ENCODE assay signal across 9 mouse cellular contexts in genomic region chr11:4803951-4804350, GRCm38 (mm10). TPM values are rescaled to one million over a fixed set of nuclear protein-coding genes. Genes with fewer than 3 reads are reported as not detected.
DNase-seq lines count a peak whose midpoint lies in the region; ATAC-seq and TF ChIP-seq lines count a peak whose summit lies in the region.
"Had no signal": no experiment of that assay in that cellular context is flagged by ENCODE, and none has a peak within 500 bp of the region (broad histone marks: within the 10 kb centered on the region; RNA-seq: fewer than 3 reads in every experiment).

No protein-coding gene starts in this region.

- H3K27ac ChIP-seq in intestine, embryonic 14.5 days (ENCODE audit: low read depth) = 0 out of 2 replicates have a peak overlapping the region, but pooled peaks have one; percentile 22

- H3K4me1 ChIP-seq in intestine, embryonic 14.5 days (replicated peaks; ENCODE audit: control insufficient read depth, insufficient read depth, low read length) = no peaks in the 10 kb centered on the region
- H3K4me1 ChIP-seq in lung, adult 2 months (ENCODE audit: control insufficient read depth, insufficient read depth, low read length) = no peaks in the 10 kb centered on the region

- DNase-seq in gastrocnemius, postnatal 25 days = peak; percentile 16
- no peak for DNase-seq in gastrocnemius, postnatal 4 days (ENCODE audit: low spot score in 2 of 2)
- peak; percentile 92 for DNase-seq in CD4-positive helper T cell, adult 2 months (ENCODE audit: low read depth, low spot score)
- no peak for DNase-seq in intestine, embryonic 14.5 days (ENCODE audit: low spot score)
- DNase-seq in lung, adult 2 months = no peak
- DNase-seq in urinary bladder, postnatal 10 days (ENCODE audit: low spot score) = no peak
- DNase-seq in Muller cell, postnatal 12 days (ENCODE audit: inconsistent ontology term) = no peak

- no peaks in the 10 kb centered on the region for H3K27me3 ChIP-seq in intestine, embryonic 14.5 days (replicated peaks; ENCODE audit: control insufficient read depth, insufficient read depth, low read length)

- H3K4me3 ChIP-seq in intestine, embryonic 14.5 days (ENCODE audit: low read depth, low read length) = no peak overlapping the region
- H3K4me3 ChIP-seq in lung, adult 2 months (replicated peaks; ENCODE audit: extremely low read depth, low read depth, low read length) = no peak overlapping the region

- no peak overlapping the region for H3K4me2 ChIP-seq in intestine, embryonic 14.5 days (ENCODE audit: low read length)

- H3K9me3 ChIP-seq in intestine, embryonic 14.5 days (ENCODE audit: control insufficient read depth, low read length) = no peaks in the 10 kb centered on the region

- no peak for TF ChIP-seq CTCF in lung, adult 2 months (IDR thresholded peaks at IDR 0.05; ENCODE audit: insufficient read depth, low read length)

- no peak for TF ChIP-seq POLR2A in lung, adult 2 months (IDR thresholded peaks at IDR 0.05; ENCODE audit: borderline replicate concordance, extremely low read depth, low read depth, low read length)

- whole genome bisulfite sequencing in intestine, embryonic 14.5 days = 29% methylated on average over 7 of the region's 7 CpGs
- 63% methylated on average over 7 of the region's 7 CpGs for WGBS in lung, adult 2 months

- ATAC-seq in activated CD4-positive, CD25-positive, alpha-beta regulatory T cell, adult 4 months = peak; percentile 81
- ATAC-seq in intestine, embryonic 14.5 days (replicated peaks; ENCODE audit: low FRiP score, low TSS enrichment, low read depth) = 0 out of 2 replicates have a peak, but pooled peaks have one; percentile 15

- peaks cover 41% of the 10 kb centered on the region for H3K36me3 ChIP-seq in intestine, embryonic 14.5 days (ENCODE audit: control insufficient read depth, insufficient read depth, low read length)

- no peak overlapping the region for H3K9ac ChIP-seq in intestine, embryonic 14.5 days (ENCODE audit: low read length)

RNA-seq across cellular contexts. Expression of gene Nf2, which starts 45.4 kb away (rescaled TPM):
- 10 to 100 TPM; 42.0 to 46.6 TPM for total RNA-seq in gastrocnemius, postnatal 25 days (2021)
- 10 to 100 TPM; 56.2 to 56.8 TPM for total RNA-seq in gastrocnemius, postnatal 4 days (2021)
- 10 to 100 TPM; 14.1 to 19.1 TPM for polyA plus RNA-seq in activated CD4-positive, CD25-positive, alpha-beta regulatory T cell, adult 4 months (2017; shearing (Covaris generic))
- 42.0 and 43.6 TPM in 2 replicates for polyA plus RNA-seq in intestine, embryonic 14.5 days (2014; fragmentation: Nextera tagmentation; extraction: Ambion mirVana)
- polyA plus RNA-seq in lung, adult 2 months (2012; rRNA removed) = 42.5 and 50.9 TPM in 2 replicates

RNA-seq across cellular contexts. Expression of gene Cabp7, which starts 57.4 kb away (rescaled TPM):
- under 1 TPM; 0.64 to 0.80 TPM for total RNA-seq in gastrocnemius, postnatal 25 days (2021)
- total RNA-seq in gastrocnemius, postnatal 4 days (2021) = under 1 TPM; 0.39 to 0.47 TPM
- polyA plus RNA-seq in activated CD4-positive, CD25-positive, alpha-beta regulatory T cell, adult 4 months (2017; shearing (Covaris generic)) = under 1 TPM; 0.15 to 0.31 TPM
- polyA plus RNA-seq in intestine, embryonic 14.5 days (2014; fragmentation: Nextera tagmentation; extraction: Ambion mirVana) = 0.15 and 0.16 TPM in 2 replicates
- polyA plus RNA-seq in lung, adult 2 months (2012; rRNA removed) = 0.25 TPM in 1 of 2 replicates, not detected in the other
- total RNA-seq: liver, adult 2 months had no signal
- polyA plus RNA-seq: liver, adult 2 months had no signal

Comparison
In these comparisons a context has a peak if more than half of its experiments do, and no peak if none do; other contexts are left out.
1. DNase-seq: peak in gastrocnemius, postnatal 25 days (single experiment) and CD4-positive helper T cell, adult 2 months (single experiment); none in gastrocnemius, postnatal 4 days (0 of 2), intestine, embryonic 14.5 days (single experiment), lung, adult 2 months (single experiment), urinary bladder, postnatal 10 days (single experiment) and Muller cell, postnatal 12 days (single experiment).